29 mouse cellular contexts compared by ENCODE assay signal in the genomic region with DNA sequence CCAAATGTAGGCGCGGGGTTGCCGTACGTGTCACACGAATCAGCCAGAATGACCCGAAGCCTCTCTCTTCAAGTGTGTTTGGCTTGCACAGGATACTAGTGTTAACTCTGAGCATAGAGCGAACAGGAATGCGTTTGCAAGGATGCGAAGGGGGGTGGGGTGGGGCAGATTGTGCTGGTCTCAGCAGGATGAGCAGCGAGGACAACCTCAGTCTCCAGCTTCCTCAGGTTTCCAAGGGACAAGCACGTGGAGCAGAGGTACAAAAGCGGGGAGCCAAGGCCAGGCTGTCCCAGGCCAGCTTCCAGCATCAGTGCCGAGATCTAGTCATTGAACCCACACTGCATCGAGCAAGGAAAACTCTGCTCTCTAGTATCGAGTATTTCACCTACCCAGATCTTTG.
DNase-seq lines count a peak whose midpoint lies in the region; ATAC-seq and TF ChIP-seq lines count a peak whose summit lies in the region.
"Had no signal": no experiment of that assay in that cellular context is flagged by ENCODE, and none has a peak within 500 bp of the region (broad histone marks: within the 10 kb centered on the region; RNA-seq: fewer than 3 reads in every experiment).

No protein-coding gene starts in this region.

- no peak for DNase-seq in forebrain, embryonic 14.5 days (ENCODE audit: low spot score)
- DNase-seq in forebrain, embryonic 11.5 days (ENCODE audit: low spot score): no peak
- no peak for DNase-seq in hindbrain, postnatal 0 days (ENCODE audit: low spot score)
- DNase-seq in R1 (ENCODE audit: low read depth, low spot score): peak; percentile 35
- peak; percentile 78 for DNase-seq in gastrocnemius, postnatal 25 days
- DNase-seq in heart, adult 9 months (ENCODE audit: low spot score in 2 of 2): no peak
- DNase-seq: adrenal gland, adult 8-10 months; cerebellum, postnatal 10 days; forebrain, postnatal 0 days; heart, postnatal 14 days; kidney, adult 2 months; kidney, postnatal 4 days; lung, postnatal 36 days; midbrain, embryonic 14.5 days; right cerebral cortex, adult 18-20 months; thymus, adult 18-20 months; thymus, postnatal 25 days had no signal

- no peak for ATAC-seq in forebrain, embryonic 14.5 days
- ATAC-seq in forebrain, embryonic 11.5 days (replicated peaks; ENCODE audit: low FRiP score): no peak
- ATAC-seq in hindbrain, embryonic 12.5 days (ENCODE audit: low FRiP score): no peak
- ATAC-seq in hindbrain, postnatal 0 days: no peak
- no peak for ATAC-seq in CD4-positive, CD25-positive, alpha-beta regulatory T cell, adult 4 months
- ATAC-seq: forebrain, postnatal 0 days; intestine, embryonic 15.5 days had no signal

- H3K4me3 ChIP-seq in forebrain, embryonic 14.5 days (ENCODE audit: low read depth, low read length): no peak overlapping the region
- H3K4me3 ChIP-seq in forebrain, embryonic 11.5 days (ENCODE audit: low read depth, low read length): no peak overlapping the region
- no peak overlapping the region for H3K4me3 ChIP-seq in hindbrain, embryonic 12.5 days
- H3K4me3 ChIP-seq in hindbrain, postnatal 0 days (ENCODE audit: low read length): no peak overlapping the region
- H3K4me3 ChIP-seq: embryonic facial prominence, embryonic 13.5 days; forebrain, embryonic 10.5 days; hindbrain, embryonic 15.5 days; intestine, embryonic 15.5 days; limb, embryonic 13.5 days; lung, embryonic 15.5 days; megakaryocyte, embryonic 14.5 days had no signal

- H3K27me3 ChIP-seq in forebrain, embryonic 14.5 days (replicated peaks; ENCODE audit: control insufficient read depth, insufficient read depth, low read length): no peaks in the 10 kb centered on the region
- H3K27me3 ChIP-seq in forebrain, embryonic 11.5 days (ENCODE audit: control insufficient read depth, insufficient read depth, low read length): no peaks in the 10 kb centered on the region
- no peaks in the 10 kb centered on the region for H3K27me3 ChIP-seq in hindbrain, embryonic 12.5 days
- H3K27me3 ChIP-seq in hindbrain, postnatal 0 days (ENCODE audit: insufficient read depth, low read length): no peaks in the 10 kb centered on the region
- H3K27me3 ChIP-seq: embryonic facial prominence, embryonic 13.5 days; hindbrain, embryonic 15.5 days; intestine, embryonic 15.5 days; limb, embryonic 13.5 days; lung, embryonic 15.5 days; megakaryocyte, embryonic 14.5 days had no signal

- H3K4me2 ChIP-seq in forebrain, embryonic 14.5 days (ENCODE audit: low read length): no peak overlapping the region
- H3K4me2 ChIP-seq in forebrain, embryonic 11.5 days (ENCODE audit: low read depth, low read length, severe bottlenecking): no peak overlapping the region
- no peak overlapping the region for H3K4me2 ChIP-seq in hindbrain, embryonic 12.5 days (replicated peaks)
- H3K4me2 ChIP-seq in hindbrain, postnatal 0 days (ENCODE audit: low read depth, low read length): no peak overlapping the region
- H3K4me2 ChIP-seq: embryonic facial prominence, embryonic 13.5 days; hindbrain, embryonic 15.5 days; intestine, embryonic 15.5 days; limb, embryonic 13.5 days; liver, embryonic 11.5 days; lung, embryonic 15.5 days had no signal

- TF ChIP-seq CTCF in hindbrain, postnatal 0 days (IDR thresholded peaks at IDR 0.05; ENCODE audit: low read depth): no peak

- H3K9ac ChIP-seq in forebrain, embryonic 14.5 days (ENCODE audit: low read length): no peak overlapping the region
- H3K9ac ChIP-seq in forebrain, embryonic 11.5 days (ENCODE audit: low read length): no peak overlapping the region
- H3K9ac ChIP-seq in hindbrain, embryonic 12.5 days: no peak overlapping the region
- H3K9ac ChIP-seq in hindbrain, postnatal 0 days (replicated peaks; ENCODE audit: low read length): no peak overlapping the region
- H3K9ac ChIP-seq: embryonic facial prominence, embryonic 13.5 days; forebrain, postnatal 0 days; hindbrain, embryonic 15.5 days; intestine, embryonic 15.5 days; limb, embryonic 13.5 days; lung, embryonic 15.5 days had no signal

- WGBS in forebrain, embryonic 14.5 days: 91% methylated on average over 15 of the region's 15 CpGs
- WGBS in forebrain, embryonic 11.5 days: 92% methylated on average over 15 of the region's 15 CpGs
- 86% methylated on average over 15 of the region's 15 CpGs for WGBS in hindbrain, embryonic 12.5 days
- 83% methylated on average over 15 of the region's 15 CpGs for WGBS in hindbrain, postnatal 0 days

- H3K36me3 ChIP-seq in forebrain, embryonic 14.5 days (ENCODE audit: control insufficient read depth, insufficient read depth, low read length): no peaks in the 10 kb centered on the region
- H3K36me3 ChIP-seq in forebrain, embryonic 11.5 days (ENCODE audit: control insufficient read depth, insufficient read depth, low read length): no peaks in the 10 kb centered on the region
- no peaks in the 10 kb centered on the region for H3K36me3 ChIP-seq in hindbrain, embryonic 12.5 days
- no peaks in the 10 kb centered on the region for H3K36me3 ChIP-seq in hindbrain, postnatal 0 days (ENCODE audit: insufficient read depth, low read length)
- H3K36me3 ChIP-seq: hindbrain, embryonic 15.5 days; intestine, embryonic 15.5 days; lung, embryonic 15.5 days had no signal

- H3K9me3 ChIP-seq in forebrain, embryonic 14.5 days (replicated peaks; ENCODE audit: control insufficient read depth, low read length): no peaks in the 10 kb centered on the region
- H3K9me3 ChIP-seq in forebrain, embryonic 11.5 days (ENCODE audit: control insufficient read depth, low read length): no peaks in the 10 kb centered on the region
- no peaks in the 10 kb centered on the region for H3K9me3 ChIP-seq in hindbrain, embryonic 12.5 days (replicated peaks)
- no peaks in the 10 kb centered on the region for H3K9me3 ChIP-seq in hindbrain, postnatal 0 days (ENCODE audit: low read length)
- H3K9me3 ChIP-seq: embryonic facial prominence, embryonic 13.5 days; forebrain, embryonic 10.5 days; hindbrain, embryonic 15.5 days; intestine, embryonic 15.5 days; limb, embryonic 13.5 days; lung, embryonic 15.5 days; megakaryocyte, embryonic 14.5 days had no signal

- 0 out of 2 replicates have a peak overlapping the region, but pooled peaks have one; percentile 40 for H3K27ac ChIP-seq in forebrain, embryonic 14.5 days (ENCODE audit: low read depth, low read length)
- H3K27ac ChIP-seq in forebrain, embryonic 11.5 days (ENCODE audit: low read depth, low read length): no peak overlapping the region
- 0 out of 2 replicates have a peak overlapping the region, but pooled peaks have one; percentile 30 for H3K27ac ChIP-seq in hindbrain, embryonic 12.5 days
- no peak overlapping the region for H3K27ac ChIP-seq in hindbrain, postnatal 0 days
- H3K27ac ChIP-seq: embryonic facial prominence, embryonic 13.5 days; forebrain, embryonic 10.5 days; intestine, embryonic 15.5 days; kidney, postnatal 0 days; limb, embryonic 13.5 days; lung, embryonic 15.5 days; stomach, postnatal 0 days had no signal

- peaks cover 37% of the 10 kb centered on the region for H3K4me1 ChIP-seq in forebrain, embryonic 14.5 days (ENCODE audit: control insufficient read depth, insufficient read depth, low read length)
- peaks cover 8% of the 10 kb centered on the region; the same call in 1 of the 2 replicates for H3K4me1 ChIP-seq in forebrain, embryonic 11.5 days (replicated peaks; ENCODE audit: control insufficient read depth, insufficient read depth, low read length)
- H3K4me1 ChIP-seq in hindbrain, embryonic 12.5 days: peaks cover 30% of the 10 kb centered on the region
- H3K4me1 ChIP-seq in hindbrain, postnatal 0 days (ENCODE audit: insufficient read depth, low read length): 0 out of 2 replicates have a peak, but pooled peaks cover 2% of the 10 kb centered on the region

Comparison
In these comparisons a context has a peak if more than half of its experiments do, and no peak if none do; other contexts are left out.
1. H3K27ac ChIP-seq: peak in forebrain, embryonic 14.5 days (single experiment) and hindbrain, embryonic 12.5 days (single experiment); none in forebrain, embryonic 11.5 days (single experiment) and hindbrain, postnatal 0 days (single experiment).
2. DNase-seq: peak in R1 (single experiment) and gastrocnemius, postnatal 25 days (single experiment); none in forebrain, embryonic 14.5 days (single experiment), forebrain, embryonic 11.5 days (single experiment), hindbrain, postnatal 0 days (single experiment) and heart, adult 9 months (0 of 2).